Mouse (Mus musculus): ENCODE measurements around the gene Amer2.

GRCm38 (mm10) chr14:60377546-60377945, 4.5 kb downstream of the Amer2 start:
- TF ChIP-seq CTCF (IDR thresholded peaks at IDR 0.05; ENCODE audit: borderline replicate concordance, control insufficient read depth, extremely low read depth, insufficient read depth, low read length, poor library complexity) = no peak
- no peak for TF ChIP-seq POLR2A (IDR thresholded peaks at IDR 0.05; ENCODE audit: control insufficient read depth, extremely low read depth, insufficient read depth, low read length, poor library complexity)

Data from thymus, adult 2 months (tissue).